Comparison of ENCODE assay signal across 8 mouse cellular contexts in genomic region chrX:134275715-134276114, GRCm38 (mm10). TPM values are rescaled to one million over a fixed set of nuclear protein-coding genes. Genes with fewer than 3 reads are reported as not detected.
DNase-seq lines count a peak whose midpoint lies in the region; ATAC-seq lines count a peak whose summit lies in the region.

No protein-coding gene starts in this region.

- peak overlapping the region; percentile 57 for H3K4me2 ChIP-seq in embryonic facial prominence, embryonic 13.5 days
- peak overlapping the region; percentile 59; the same call in 1 of the 2 replicates for H3K4me2 ChIP-seq in hindbrain, embryonic 15.5 days
- H3K4me2 ChIP-seq in liver, embryonic 12.5 days = peak overlapping the region; percentile 68

- peak; percentile 23 for DNase-seq in cerebellum, adult 11-12 months
- peak; percentile 28 for DNase-seq in 416B (ENCODE audit: low read depth)
- no peak for DNase-seq in B cell, adult 2 months
- no peak for DNase-seq in thymus, postnatal 4 days

- H3K27me3 ChIP-seq in embryonic facial prominence, embryonic 13.5 days = peaks cover 5% of the 10 kb centered on the region; the same call in 1 of the 2 replicates
- H3K27me3 ChIP-seq in hindbrain, embryonic 15.5 days = 0 out of 2 replicates have a peak, but pooled peaks cover 2% of the 10 kb centered on the region
- H3K27me3 ChIP-seq in liver, embryonic 12.5 days (replicated peaks) = no peaks in the 10 kb centered on the region

- no peaks in the 10 kb centered on the region for H3K36me3 ChIP-seq in embryonic facial prominence, embryonic 13.5 days
- H3K36me3 ChIP-seq in hindbrain, embryonic 15.5 days = no peaks in the 10 kb centered on the region
- H3K36me3 ChIP-seq in liver, embryonic 12.5 days = no peaks in the 10 kb centered on the region

- no peak overlapping the region for H3K9ac ChIP-seq in embryonic facial prominence, embryonic 13.5 days
- H3K9ac ChIP-seq in hindbrain, embryonic 15.5 days = no peak overlapping the region
- no peak overlapping the region for H3K9ac ChIP-seq in liver, embryonic 12.5 days

- 26% methylated on average over 6 of the region's 6 CpGs for WGBS in embryonic facial prominence, embryonic 13.5 days
- 23% methylated on average over 6 of the region's 6 CpGs for WGBS in hindbrain, embryonic 15.5 days
- WGBS in liver, embryonic 12.5 days (ENCODE audit: insufficient replicate concordance) = 29% methylated on average over 6 of the region's 6 CpGs

- H3K4me3 ChIP-seq in embryonic facial prominence, embryonic 13.5 days = peak overlapping the region; percentile 42; the same call in 1 of the 2 replicates
- no peak overlapping the region for H3K4me3 ChIP-seq in hindbrain, embryonic 15.5 days
- no peak overlapping the region; the same call in 1 of the 2 replicates for H3K4me3 ChIP-seq in liver, embryonic 12.5 days

- H3K27ac ChIP-seq in embryonic facial prominence, embryonic 13.5 days = peak overlapping the region; percentile 66
- no peak overlapping the region for H3K27ac ChIP-seq in hindbrain, embryonic 15.5 days (replicated peaks)
- H3K27ac ChIP-seq in liver, embryonic 12.5 days = no peak overlapping the region

- no peak for ATAC-seq in cerebellum, adult (ENCODE audit: insufficient number of reproducible peaks, low FRiP score, low TSS enrichment)
- peak; percentile 52; the same call in 1 of the 2 replicates for ATAC-seq in embryonic facial prominence, embryonic 13.5 days (ENCODE audit: insufficient number of reproducible peaks, insufficient read depth, low FRiP score, low TSS enrichment, low read depth)
- ATAC-seq in hindbrain, embryonic 15.5 days (ENCODE audit: low FRiP score, low read depth) = no peak
- no peak for ATAC-seq in liver, embryonic 12.5 days

- H3K9me3 ChIP-seq in embryonic facial prominence, embryonic 13.5 days = no peaks in the 10 kb centered on the region
- H3K9me3 ChIP-seq in hindbrain, embryonic 15.5 days = no peaks in the 10 kb centered on the region
- H3K9me3 ChIP-seq in liver, embryonic 12.5 days (replicated peaks) = no peaks in the 10 kb centered on the region

- H3K4me1 ChIP-seq in embryonic facial prominence, embryonic 13.5 days = no peaks in the 10 kb centered on the region
- H3K4me1 ChIP-seq in hindbrain, embryonic 15.5 days (replicated peaks) = no peaks in the 10 kb centered on the region; the same call in 1 of the 2 replicates
- H3K4me1 ChIP-seq in liver, embryonic 12.5 days = peaks cover 5% of the 10 kb centered on the region; the same call in 1 of the 2 replicates

RNA-seq across cellular contexts. Expression of gene Trmt2b, which starts 1.1 kb away (rescaled TPM):
- 15.3 and 15.6 TPM in 2 replicates for polyA plus RNA-seq in embryonic facial prominence, embryonic 13.5 days (2015; fragmentation: Nextera tagmentation; extraction: Ambion mirVana)
- polyA plus RNA-seq in hindbrain, embryonic 15.5 days (2015; fragmentation: Nextera tagmentation; extraction: Ambion mirVana) = 6.7 and 7.3 TPM in 2 replicates
- 11.3 and 11.4 TPM in 2 replicates for polyA plus RNA-seq in liver, embryonic 12.5 days (2016; fragmentation: Nextera tagmentation; extraction: Ambion mirVana)

RNA-seq across cellular contexts. Expression of gene Tmem35a, which starts 19.3 kb away (rescaled TPM):
- polyA plus RNA-seq in embryonic facial prominence, embryonic 13.5 days (2015; fragmentation: Nextera tagmentation; extraction: Ambion mirVana) = 14.2 and 16.0 TPM in 2 replicates
- 113 and 114 TPM in 2 replicates for polyA plus RNA-seq in hindbrain, embryonic 15.5 days (2015; fragmentation: Nextera tagmentation; extraction: Ambion mirVana)
- polyA plus RNA-seq in liver, embryonic 12.5 days (2016; fragmentation: Nextera tagmentation; extraction: Ambion mirVana) = 0.32 and 0.53 TPM in 2 replicates

RNA-seq across cellular contexts. Expression of gene Cenpi, which starts 32.2 kb away (rescaled TPM):
- polyA plus RNA-seq in embryonic facial prominence, embryonic 13.5 days (2015; fragmentation: Nextera tagmentation; extraction: Ambion mirVana) = 27.3 and 29.7 TPM in 2 replicates
- polyA plus RNA-seq in hindbrain, embryonic 15.5 days (2015; fragmentation: Nextera tagmentation; extraction: Ambion mirVana) = 6.3 and 8.6 TPM in 2 replicates
- 23.3 and 29.2 TPM in 2 replicates for polyA plus RNA-seq in liver, embryonic 12.5 days (2016; fragmentation: Nextera tagmentation; extraction: Ambion mirVana)

RNA-seq across cellular contexts. Expression of gene Nox1, which starts 54.0 kb away (rescaled TPM):
- polyA plus RNA-seq in embryonic facial prominence, embryonic 13.5 days (2015; fragmentation: Nextera tagmentation; extraction: Ambion mirVana) = 0.11 TPM in 1 of 2 replicates, not detected in the other
- polyA plus RNA-seq in hindbrain, embryonic 15.5 days (2015; fragmentation: Nextera tagmentation; extraction: Ambion mirVana) = not detected in 2 replicates
- 0.06 and 0.18 TPM in 2 replicates for polyA plus RNA-seq in liver, embryonic 12.5 days (2016; fragmentation: Nextera tagmentation; extraction: Ambion mirVana)

Comparison
In these comparisons a context has a peak if more than half of its experiments do, and no peak if none do; other contexts are left out.
1. DNase-seq: peak in cerebellum, adult 11-12 months (single experiment) and 416B (single experiment); none in B cell, adult 2 months (0 of 2) and thymus, postnatal 4 days (single experiment).
2. Peak in every context shown above with its lines, with median percentiles within 50 percentile points of each other: H3K4me2 ChIP-seq.